Mouse (Mus musculus) spleen, adult 2 months (tissue): ENCODE results near the gene Fmnl3. TPM values are rescaled to one million over a fixed set of nuclear protein-coding genes. Genes with fewer than 3 reads are reported as not detected.

Experiments
- DNase-seq, 2 experiments: peaks; one replicate each; pipeline versions ENCODE4 v3.0.0 to v3.0.0-alpha.2; 2012 to 2021; ENCODE audit warnings: low spot score in 2 of 2, low read depth in 1 of 2
- H3K27ac ChIP-seq: fragments of 200-500 bp; 2 replicates; pipeline ENCODE4 v1.5.1; 2012; ENCODE audit warnings: low read length, inconsistent platforms; ENCODE audit not compliant: insufficient read depth
- H3K27me3 ChIP-seq: fragments of 200-500 bp; 2 replicates; pipeline ENCODE4 v1.6.1; 2012; ENCODE audit warnings: mild to moderate bottlenecking, moderate library complexity, low read length, inconsistent platforms; ENCODE audit not compliant: control insufficient read depth, insufficient read depth
- H3K36me3 ChIP-seq: fragments of 200-500 bp; 2 replicates; pipeline ENCODE4 v1.6.1; 2012; ENCODE audit warnings: mild to moderate bottlenecking, low read length, inconsistent platforms; ENCODE audit not compliant: control insufficient read depth, insufficient read depth
- H3K4me1 ChIP-seq: fragments of 200-500 bp; 2 replicates; pipeline ENCODE4 v1.6.1; 2011; ENCODE audit warnings: inconsistent platforms; ENCODE audit not compliant: control insufficient read depth, insufficient read depth, insufficient read length
- H3K4me3 ChIP-seq: fragments of 200-500 bp; 2 replicates; pipeline ENCODE4 v1.5.1; 2011; ENCODE audit warnings: mild to moderate bottlenecking, inconsistent platforms; ENCODE audit not compliant: insufficient read depth, insufficient read length; ENCODE audit errors: extremely low read depth
- CTCF ChIP-seq: fragments of 200-500 bp; IDR thresholded peaks from 2 replicates; pipeline ENCODE4 v1.5.1; 2011; ENCODE audit warnings: mild to moderate bottlenecking, inconsistent platforms; ENCODE audit not compliant: insufficient read depth, insufficient read length, insufficient replicate concordance; ENCODE audit errors: extremely low read depth
- POLR2A ChIP-seq: fragments of 200-500 bp; IDR thresholded peaks from 2 replicates; pipeline ENCODE4 v1.6.1; 2011; ENCODE audit warnings: low read depth, low read length, inconsistent platforms
- WGBS: fragments of 180-500 bp; shearing (Covaris S2); methylation state at CpG from one replicate; pipeline ENCODE4 v1.1.7; 2018; 5-methylcytosine and 5-hydroxymethylcytosine counted together
- polyA plus RNA-seq: library from polyadenylated mRNA; depleted of rRNA; stranded (reverse); fragments of >200 nt; gene quantifications from 2 replicates; pipeline ENCODE4 v1.2.3, GENCODE M21; 2012; rRNA removed

The Fmnl3 gene
- polyA plus RNA-seq, 1 experiment, result 25.6 TPM

- no peak for DNase-seq
- H3K4me1 ChIP-seq, result no peaks in the 10 kb centered on the region
- no peaks in the 10 kb centered on the region for H3K36me3 ChIP-seq
- no peak for TF ChIP-seq CTCF
- no peak for TF ChIP-seq POLR2A
- no peak overlapping the region for H3K4me3 ChIP-seq
- no peak overlapping the region for H3K27ac ChIP-seq
- H3K27me3 ChIP-seq, result no peaks in the 10 kb centered on the region
- 75% methylated on average over 8 of the region's 8 CpGs for WGBS
Measured at GRCm38 (mm10) chr15:99285189-99285535, 85.1 kb downstream of the Fmnl3 start.

- no peak for TF ChIP-seq CTCF
- no peak for TF ChIP-seq POLR2A
- Histone ChIP-seq H3K4me3 (no peak overlapping the region), H3K27me3 (no peaks in the 10 kb centered on the region)
Measured at GRCm38 (mm10) chr15:99284527-99285188, 85.6 kb downstream of the Fmnl3 start.

GRCm38 (mm10) chr15:99283456-99283855 is 86.8 kb downstream of the Fmnl3 start:
- H3K27me3 ChIP-seq, result no peaks in the 10 kb centered on the region
- DNase-seq, result no peak
- H3K27ac ChIP-seq, result no peak overlapping the region
- 69% methylated on average over 10 of the region's 10 CpGs for WGBS
- H3K4me1 ChIP-seq, result no peaks in the 10 kb centered on the region
- H3K36me3 ChIP-seq, result no peaks in the 10 kb centered on the region
- no peak overlapping the region for H3K4me3 ChIP-seq
- no peak for TF ChIP-seq POLR2A
- no peak for TF ChIP-seq CTCF

More at GRCm38 (mm10) chr15:99284527-99285188, 85.6 kb downstream of the Fmnl3 start:
- no peak for DNase-seq
- Histone ChIP-seq H3K27ac (no peak overlapping the region), H3K36me3 (no peaks in the 10 kb centered on the region), H3K4me1 (no peaks in the 10 kb centered on the region)
- 33% methylated on average over 14 of the region's 14 CpGs for WGBS

- no peaks in the 10 kb centered on the region for H3K27me3 ChIP-seq
- no peaks in the 10 kb centered on the region for H3K4me1 ChIP-seq
- H3K36me3 ChIP-seq, result no peaks in the 10 kb centered on the region
- DNase-seq, result no peak
- 96% methylated on average over 7 of the region's 7 CpGs for WGBS
- TF ChIP-seq CTCF, result no peak
- TF ChIP-seq POLR2A, result no peak
- no peak overlapping the region for H3K4me3 ChIP-seq
- no peak overlapping the region for H3K27ac ChIP-seq
Measured at GRCm38 (mm10) chr15:99278271-99278670, 92.0 kb downstream of the Fmnl3 start.

- WGBS, result 71% methylated on average over 8 of the region's 8 CpGs
- TF ChIP-seq POLR2A (no peak), CTCF (no peak)
- Histone ChIP-seq H3K4me1 (no peaks in the 10 kb centered on the region), H3K4me3 (peak overlapping the region; percentile 9; the same call in 1 of the 2 replicates), H3K36me3 (no peaks in the 10 kb centered on the region), H3K27ac (peak overlapping the region; percentile 58), H3K27me3 (no peaks in the 10 kb centered on the region)
- DNase-seq, result no peak
Measured at GRCm38 (mm10) chr15:99276095-99276494, 94.2 kb downstream of the Fmnl3 start.

Other genes starting within 250 kb of the Fmnl3 start
- 1.5 and 2.2 TPM in 2 replicates for gene Spats2, start 244.6 kb downstream of the Fmnl3 start, polyA plus RNA-seq
- 3.5 and 3.7 TPM in 2 replicates for gene Kcnh3, start 145.6 kb downstream of the Fmnl3 start, polyA plus RNA-seq
- 48.5 and 63.1 TPM in 2 replicates for gene Mcrs1, start 118.5 kb downstream of the Fmnl3 start, polyA plus RNA-seq
- 27.1 and 31.4 TPM in 2 replicates for gene Prpf40b, start 75.4 kb downstream of the Fmnl3 start, polyA plus RNA-seq
- 0.02 and 0.05 TPM in 2 replicates for gene Fam186b, start 74.6 kb downstream of the Fmnl3 start, polyA plus RNA-seq
- gene Tmbim6, start 22.4 kb upstream of the Fmnl3 start, polyA plus RNA-seq, result 434 and 466 TPM in 2 replicates
- 10.9 and 11.5 TPM in 2 replicates for gene Nckap5l, start 87.3 kb upstream of the Fmnl3 start, polyA plus RNA-seq
- gene Bcdin3d, start 104.2 kb upstream of the Fmnl3 start, polyA plus RNA-seq, result 5.1 and 7.4 TPM in 2 replicates
- gene Faim2, start 157.7 kb upstream of the Fmnl3 start, polyA plus RNA-seq, result 0.06 TPM in 1 of 2 replicates, not detected in the other
- 0.05 and 0.08 TPM in 2 replicates for gene Aqp2, start 208.6 kb upstream of the Fmnl3 start, polyA plus RNA-seq
- gene Aqp5, start 220.3 kb upstream of the Fmnl3 start, polyA plus RNA-seq, result 0.27 and 0.74 TPM in 2 replicates
- not detected in 2 replicates for gene Aqp6, start 230.9 kb upstream of the Fmnl3 start, polyA plus RNA-seq